Mouse (Mus musculus): ENCODE results near the gene Gm7903.
"Not testable (repeated sequence)": the region's sequence is repeated elsewhere in the genome, so short reads cannot be mapped to it uniquely, and the experiment has no call there.

- TF ChIP-seq CTCF (IDR thresholded peaks at IDR 0.05; ENCODE audit: low read depth); EP300 (optimal IDR thresholded peaks at IDR 0.05): not testable (repeated sequence)
These were observed 48.3 kb downstream of the Gm7903 start for GRCm38 (mm10) chrX:135481902-135482301.

Data from stomach, postnatal 0 days (tissue).